Mouse (Mus musculus) testis, adult 2 months (tissue): ENCODE measurements around the gene Gm21981.

Experiments
- CTCF ChIP-seq: fragments of 200-500 bp; IDR thresholded peaks from 2 replicates; pipeline ENCODE4 v1.5.1; 2012; ENCODE audit warnings: low read depth, mild to moderate bottlenecking, inconsistent platforms, low read length, moderate library complexity; ENCODE audit not compliant: control insufficient read depth, insufficient read depth, insufficient replicate concordance
- POLR2A ChIP-seq: fragments of 200-500 bp; IDR thresholded peaks from 2 replicates; pipeline ENCODE4 v1.6.1; 2012; ENCODE audit warnings: low read depth, mild to moderate bottlenecking, inconsistent platforms, low read length, moderate library complexity; ENCODE audit not compliant: control insufficient read depth

DNA sequence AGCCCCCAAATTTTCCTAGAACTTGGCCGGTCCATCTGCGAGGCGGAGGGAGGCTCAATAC, at the start of gene Gm21981:
- TF ChIP-seq CTCF (no peak), POLR2A (no peak)
